Mouse (Mus musculus) CH12.LX (cell line): Measurements from ENCODE around the gene Adss. TPM values are rescaled to one million over a fixed set of nuclear protein-coding genes. Genes with fewer than 3 reads are reported as not detected.

Experiments used
- DNase-seq: peaks from one replicate; pipeline ENCODE4 v3.0.0-alpha.2; 2013; ENCODE audit errors: extremely low read depth
- H3K27ac ChIP-seq: 2 replicates; pipeline ENCODE4 v1.5.1; 2012; ENCODE audit warnings: low read depth, mild to moderate bottlenecking, control low read depth, moderate library complexity; ENCODE audit not compliant: insufficient read depth
- H3K27me3 ChIP-seq: replicated peaks from 2 replicates; pipeline ENCODE3; 2012; ENCODE audit warnings: inconsistent platforms
- H3K36me3 ChIP-seq, 2 experiments: replicated peaks in 1 of 2; 2 replicates each; pipeline versions ENCODE3 to v1.6.1; 2012; ENCODE audit warnings: inconsistent platforms in 1 of 2, low read length in 1 of 2, mild to moderate bottlenecking in 1 of 2, mixed read lengths in 1 of 2, moderate library complexity in 1 of 2; ENCODE audit not compliant: control insufficient read depth in 1 of 2, insufficient read depth in 1 of 2
- H3K4me1 ChIP-seq, 2 experiments: 2 replicates each; pipeline ENCODE4 v1.6.1; 2012; ENCODE audit warnings: inconsistent platforms in 1 of 2, moderate library complexity in 1 of 2; ENCODE audit not compliant: insufficient read depth in 2 of 2, control insufficient read depth in 1 of 2
- H3K4me2 ChIP-seq: 2 replicates; pipeline ENCODE4 v1.6.1; 2012; ENCODE audit warnings: low read depth, mild to moderate bottlenecking, control low read depth; ENCODE audit not compliant: poor library complexity, insufficient read depth, severe bottlenecking
- H3K4me3 ChIP-seq, 3 experiments: fragments of 150-350 bp in 1 of 3; sonication (generic) in 1 of 3; replicated peaks in 1 of 3; 2 replicates each; pipeline versions ENCODE3 to v1.5.1; 2011 to 2012; ENCODE audit warnings: low read depth in 2 of 3, low read length in 2 of 3, mild to moderate bottlenecking in 2 of 3, moderate library complexity in 2 of 3, control low read depth in 1 of 3, improper control_type of control experiment in 1 of 3, inconsistent platforms in 1 of 3, mixed read lengths in 1 of 3; ENCODE audit not compliant: poor library complexity in 1 of 3
- H3K79me2 ChIP-seq: replicated peaks from 2 replicates; pipeline ENCODE4 v1.6.1; 2012; ENCODE audit warnings: mild to moderate bottlenecking, moderate library complexity; ENCODE audit not compliant: control insufficient read depth, poor library complexity, insufficient read depth, severe bottlenecking; ENCODE audit errors: extremely low read depth
- H3K9ac ChIP-seq: 2 replicates; pipeline ENCODE4 v1.6.1; 2012; ENCODE audit warnings: low read depth, mild to moderate bottlenecking, control low read depth, moderate library complexity; ENCODE audit not compliant: insufficient read depth
- H3K9me3 ChIP-seq: replicated peaks from 2 replicates; pipeline ENCODE3; 2012; ENCODE audit warnings: low read length, inconsistent platforms, mixed read lengths
- BHLHE40 ChIP-seq: IDR thresholded peaks from 2 replicates; pipeline ENCODE4 v1.6.1; 2011; ENCODE audit warnings: mild to moderate bottlenecking, low read depth, low read length, improper control_type of control experiment
- CHD1 ChIP-seq: IDR thresholded peaks from 2 replicates; pipeline ENCODE4 v1.6.1; 2012; ENCODE audit warnings: low read depth, low read length, improper control_type of control experiment, inconsistent platforms
- CHD2 ChIP-seq: IDR thresholded peaks from 2 replicates; pipeline ENCODE4 v1.6.1; 2011; ENCODE audit warnings: low read length, improper control_type of control experiment
- CTCF ChIP-seq, 2 experiments: IDR thresholded peaks in 1 of 2; conservative IDR thresholded peaks in 1 of 2; 2 replicates each; pipeline ENCODE4 v1.5.1; 2011 to 2012; ENCODE audit warnings: low read depth in 2 of 2, low read length in 2 of 2, improper control_type of control experiment in 1 of 2, inconsistent platforms in 1 of 2, mild to moderate bottlenecking in 1 of 2, moderate library complexity in 1 of 2
- ELF1 ChIP-seq: IDR thresholded peaks from 2 replicates; pipeline ENCODE4 v1.6.1; 2014; ENCODE audit warnings: low read depth, mild to moderate bottlenecking, inconsistent platforms, low read length, improper control_type of control experiment
- EP300 ChIP-seq: IDR thresholded peaks from 2 replicates; pipeline ENCODE4 v1.6.1; 2011; ENCODE audit warnings: low read length, improper control_type of control experiment
- ETS1 ChIP-seq: conservative IDR thresholded peaks from 2 replicates; pipeline ENCODE4 v1.6.1; 2012; ENCODE audit warnings: low read depth, mild to moderate bottlenecking, inconsistent platforms, low read length, improper control_type of control experiment, moderate library complexity
- GABPA ChIP-seq: IDR thresholded peaks from 2 replicates; pipeline ENCODE4 v1.6.1; 2012; ENCODE audit warnings: low read depth, low read length, improper control_type of control experiment, inconsistent platforms; ENCODE audit not compliant: insufficient replicate concordance
- HCFC1 ChIP-seq: IDR thresholded peaks from 2 replicates; pipeline ENCODE4 v1.6.1; 2012; ENCODE audit warnings: low read depth, mild to moderate bottlenecking, inconsistent platforms, low read length, improper control_type of control experiment
- JUN ChIP-seq: IDR thresholded peaks from 2 replicates; pipeline ENCODE4 v1.6.1; 2011; ENCODE audit warnings: low read depth, mild to moderate bottlenecking, low read length, improper control_type of control experiment, moderate library complexity; ENCODE audit not compliant: insufficient read depth
- JUND ChIP-seq: conservative IDR thresholded peaks from 2 replicates; pipeline ENCODE4 v1.6.1; 2011; ENCODE audit warnings: low read depth, low read length, improper control_type of control experiment
- KAT2A ChIP-seq: IDR thresholded peaks from 2 replicates; pipeline ENCODE4 v1.6.1; 2012; ENCODE audit warnings: low read length, improper control_type of control experiment, inconsistent platforms; ENCODE audit not compliant: insufficient replicate concordance
- MAFK ChIP-seq: IDR thresholded peaks from 2 replicates; pipeline ENCODE4 v1.6.1; 2011; ENCODE audit warnings: low read length, improper control_type of control experiment; ENCODE audit not compliant: insufficient replicate concordance
- MAX ChIP-seq: IDR thresholded peaks from 2 replicates; pipeline ENCODE4 v1.6.1; 2011; ENCODE audit warnings: low read length, improper control_type of control experiment
- MAZ ChIP-seq: IDR thresholded peaks from 2 replicates; pipeline ENCODE4 v1.6.1; 2012; ENCODE audit warnings: low read depth, mild to moderate bottlenecking, inconsistent platforms, low read length, improper control_type of control experiment, moderate library complexity
- MEF2A ChIP-seq: IDR thresholded peaks from 2 replicates; pipeline ENCODE4 v1.6.1; 2014; ENCODE audit warnings: low read depth, mild to moderate bottlenecking, inconsistent platforms, low read length, improper control_type of control experiment, borderline replicate concordance
- MXI1 ChIP-seq: IDR thresholded peaks from 2 replicates; pipeline ENCODE4 v1.6.1; 2011; ENCODE audit warnings: mild to moderate bottlenecking, low read depth, low read length, improper control_type of control experiment
- MYC ChIP-seq: IDR thresholded peaks from 2 replicates; pipeline ENCODE4 v1.6.1; 2011; ENCODE audit warnings: low read depth, mild to moderate bottlenecking, improper control_type of control experiment, low read length
- NELFE ChIP-seq: IDR thresholded peaks from 2 replicates; pipeline ENCODE4 v1.6.1; 2011; ENCODE audit warnings: low read depth, low read length, improper control_type of control experiment
- POLR2A ChIP-seq: IDR thresholded peaks from 2 replicates; pipeline ENCODE4 v1.6.1; 2011; ENCODE audit warnings: low read depth, mild to moderate bottlenecking, improper control_type of control experiment, low read length
- POLR2AphosphoS2 ChIP-seq: IDR thresholded peaks from 2 replicates; pipeline ENCODE4 v1.6.1; 2011; ENCODE audit warnings: low read depth, low read length, improper control_type of control experiment
- RAD21 ChIP-seq: IDR thresholded peaks from 2 replicates; pipeline ENCODE4 v1.6.1; 2011; ENCODE audit warnings: low read depth, mild to moderate bottlenecking, low read length, improper control_type of control experiment, moderate library complexity
- RCOR1 ChIP-seq: conservative IDR thresholded peaks from 2 replicates; pipeline ENCODE4 v1.6.1; 2012; ENCODE audit warnings: low read depth, mild to moderate bottlenecking, inconsistent platforms, low read length, improper control_type of control experiment
- SIN3A ChIP-seq: IDR thresholded peaks from 2 replicates; pipeline ENCODE4 v1.6.1; 2012; ENCODE audit warnings: low read length, improper control_type of control experiment, inconsistent platforms
- SMC3 ChIP-seq: IDR thresholded peaks from 2 replicates; pipeline ENCODE4 v1.6.1; 2011; ENCODE audit warnings: low read depth, low read length, improper control_type of control experiment
- TBP ChIP-seq: conservative IDR thresholded peaks from 2 replicates; pipeline ENCODE4 v1.6.1; 2011; ENCODE audit warnings: low read depth, low read length, improper control_type of control experiment
- UBTF ChIP-seq: IDR thresholded peaks from 2 replicates; pipeline ENCODE4 v1.6.1; 2012; ENCODE audit warnings: low read depth, mild to moderate bottlenecking, inconsistent platforms, low read length, improper control_type of control experiment, moderate library complexity
- USF1 ChIP-seq: IDR thresholded peaks from 2 replicates; pipeline ENCODE4 v1.6.1; 2014; ENCODE audit warnings: low read depth, mild to moderate bottlenecking, inconsistent platforms, low read length, improper control_type of control experiment
- USF2 ChIP-seq: conservative IDR thresholded peaks from 2 replicates; pipeline ENCODE4 v1.6.1; 2011; ENCODE audit warnings: low read depth, low read length, improper control_type of control experiment
- ZC3H11A ChIP-seq: IDR thresholded peaks from 2 replicates; pipeline ENCODE4 v1.6.1; 2012; ENCODE audit warnings: low read depth, mild to moderate bottlenecking, inconsistent platforms, low read length, improper control_type of control experiment
- ZKSCAN1 ChIP-seq: IDR thresholded peaks from 2 replicates; pipeline ENCODE4 v1.6.1; 2012; ENCODE audit warnings: low read depth, inconsistent platforms, low read length, improper control_type of control experiment, borderline replicate concordance
- ZMIZ1 ChIP-seq: IDR thresholded peaks from 2 replicates; pipeline ENCODE4 v1.6.1; 2012; ENCODE audit warnings: low read depth, mild to moderate bottlenecking, inconsistent platforms, low read length, improper control_type of control experiment
- ZNF384 ChIP-seq: IDR thresholded peaks from 2 replicates; pipeline ENCODE4 v1.6.1; 2012; ENCODE audit warnings: low read depth, low read length, improper control_type of control experiment, inconsistent platforms
- dilution Hi-C: fragments of 300-500 bp; cut with MboI; formaldehyde crosslinking; loops from 2 replicates; pipeline ENCODE4 v1.14.3; 2020; ENCODE audit warnings: low sequenced_read_pairs; ENCODE audit not compliant: extremely low pct_unique_long_range_greater_than_20kb, extremely low pct_ligation_motif_present
- in situ Hi-C: fragments of 300-500 bp; cut with MboI; formaldehyde crosslinking; loops from 3 replicates; pipeline ENCODE4 v1.14.3; 2019; ENCODE audit warnings: low sequenced_read_pairs, low pct_ligation_motif_present, low pct_unique_long_range_greater_than_20kb, mixed read lengths
- polyA plus RNA-seq: library from polyadenylated mRNA; unstranded; fragments of >175 nt; gene quantifications from 2 replicates; pipeline ENCODE4 v1.2.1, GENCODE M21; 2012; ENCODE audit warnings: low read depth; ENCODE audit not compliant: insufficient read length
- total RNA-seq, 2 experiments: library from RNA; depleted of rRNA; stranded (reverse); fragments of 300-350 nt in 1 of 2; fragments of >200 nt in 1 of 2; gene quantifications; 2 replicates each; pipeline ENCODE4 v1.2.3; 2012 to 2014

Gene Adss
- total and polyA plus RNA-seq, 3 experiments, result 45.2 to 105 (median 95.5) TPM

DNA sequence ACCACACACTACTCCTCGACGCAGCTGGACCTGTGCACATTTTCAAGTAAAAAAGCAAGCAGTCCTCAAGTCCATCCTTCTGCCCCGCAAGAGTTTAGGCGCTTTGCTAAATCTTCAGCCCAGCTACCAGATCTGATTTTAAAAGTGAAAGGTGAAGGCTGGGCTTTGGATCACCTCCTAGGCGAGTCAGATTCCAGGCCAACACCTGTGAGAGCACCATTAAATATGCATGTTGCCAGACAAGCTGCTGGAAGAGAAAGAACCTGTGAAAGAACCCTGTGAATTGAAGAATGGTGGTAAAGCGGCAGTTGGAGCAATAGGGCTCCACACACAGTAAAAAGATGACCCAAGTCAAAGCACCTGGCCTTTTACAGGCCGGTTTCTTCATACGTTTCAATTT is 1.4 kb downstream of the Adss start:
- H3K4me3 ChIP-seq, result peak overlapping the region; percentile 39 to 97 (median 81)
- in situ Hi-C loops (no loop called here), dilution Hi-C loops (no loop called here)
- H3K79me2 ChIP-seq, result peaks cover 47% of the 10 kb centered on the region
- H3K36me3 ChIP-seq, result peaks cover 0 to 6% of the 10 kb centered on the region in 2 experiments
- 0 out of 2 replicates have a peak overlapping the region, but pooled peaks have one; percentile 8 for H3K27ac ChIP-seq
- H3K9ac ChIP-seq, result peak overlapping the region; percentile 93
- H3K4me2 ChIP-seq, result peak overlapping the region; percentile 85
- peak; percentile 15 for DNase-seq
- no peaks in the 10 kb centered on the region for H3K27me3 ChIP-seq
- TF ChIP-seq KAT2A (no peak), MXI1 (0 out of 2 replicates have a peak, but pooled peaks have one; percentile 6)
- H3K4me1 ChIP-seq, result peaks cover 0 to 28% of the 10 kb centered on the region in 2 experiments; a peak in 2 of 4 replicates
- peaks cover under 1% of the 10 kb centered on the region for H3K9me3 ChIP-seq

DNA sequence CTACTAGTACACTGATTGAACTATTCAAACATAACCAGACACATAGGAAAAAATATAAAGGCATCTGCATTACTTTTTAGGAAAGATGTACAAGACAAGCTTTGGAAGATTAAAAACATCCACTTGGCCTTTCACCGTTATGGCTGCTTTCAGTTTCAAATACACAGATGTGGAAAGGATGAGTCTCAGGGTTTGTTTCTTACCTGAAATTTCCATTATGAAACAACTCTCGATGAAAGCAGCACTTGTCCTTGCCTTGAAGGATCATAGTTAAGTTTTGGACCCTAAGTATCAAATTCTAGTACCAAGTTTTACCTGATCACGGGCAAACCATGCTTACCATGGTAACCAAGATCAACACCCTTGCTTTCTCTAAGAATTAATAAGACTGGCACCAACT is 3.5 kb downstream of the Adss start:
- peaks cover 62% of the 10 kb centered on the region for H3K79me2 ChIP-seq
- dilution Hi-C loops, result no loop called here
- H3K4me1 ChIP-seq, result peaks cover 0 to 28% of the 10 kb centered on the region in 2 experiments; a peak in 2 of 4 replicates
- peak overlapping the region; percentile 13 to 81 (median 23) for H3K4me3 ChIP-seq
- H3K36me3 ChIP-seq, result peaks cover 0 to 15% of the 10 kb centered on the region in 2 experiments
- in situ Hi-C loops, result no loop called here
- peak overlapping the region; percentile 60 for H3K9ac ChIP-seq
- H3K27me3 ChIP-seq, result no peaks in the 10 kb centered on the region
- H3K9me3 ChIP-seq, result peaks cover 6% of the 10 kb centered on the region
- peak; percentile 57 for DNase-seq
- H3K27ac ChIP-seq, result peak overlapping the region; percentile 30; the same call in 1 of the 2 replicates
- H3K4me2 ChIP-seq, result peak overlapping the region; percentile 89
- TF ChIP-seq ELF1 (no peak), USF2 (no peak), USF1 (no peak), MAFK (peak; percentile 55; the same call in 1 of the 2 replicates), MYC (no peak), TBP (0 out of 2 replicates have a peak, but pooled peaks have one; percentile 8), CHD1 (no peak; the same call in 1 of the 2 replicates), ZMIZ1 (no peak), POLR2AphosphoS2 (no peak), ETS1 (peak; percentile 88), ZNF384 (no peak), NELFE (no peak), SIN3A (peak; percentile 59; the same call in 1 of the 2 replicates), MAX (0 out of 2 replicates have a peak, but pooled peaks have one; percentile 29), RCOR1 (no peak), MEF2A (peak; percentile 69), ZKSCAN1 (no peak), POLR2A (no peak), RAD21 (no peak), UBTF (no peak), KAT2A (no peak), HCFC1 (no peak), SMC3 (no peak), JUND (peak; percentile 88), MAZ (no peak), EP300 (peak; percentile 90), JUN (peak; percentile 85), ZC3H11A (no peak), CTCF (conservative IDR thresholded peaks at IDR 0.05 in 1 of 2, IDR thresholded peaks at IDR 0.05 in 1 of 2; ENCODE audit: low read depth in 2 of 2, low read length in 2 of 2) (no peak), CHD2 (0 out of 2 replicates have a peak, but pooled peaks have one; percentile 15), BHLHE40 (no peak; the same call in 1 of the 2 replicates), GABPA (no peak)
